ENCODE assay signal across 18 mouse cellular contexts in the genomic region with DNA sequence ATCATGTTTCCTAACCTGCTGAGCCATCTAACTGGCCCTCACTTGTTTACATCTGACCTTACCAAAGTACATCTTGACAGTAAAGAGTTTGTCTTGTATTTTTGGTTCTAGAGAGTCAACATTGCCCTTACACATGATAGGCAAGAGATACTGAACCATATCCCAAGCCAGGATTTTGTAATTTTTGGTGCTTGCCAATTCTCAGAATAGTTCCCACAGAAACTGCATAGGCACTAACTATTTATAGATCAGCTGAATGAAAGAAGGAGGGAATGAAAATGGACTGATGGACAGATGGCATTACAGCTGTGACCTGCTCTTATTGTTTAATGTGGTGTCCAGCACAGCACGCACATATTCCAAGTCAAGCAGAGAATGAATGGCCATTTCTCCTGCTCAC.
"Had no signal": no experiment of that assay in that cellular context is flagged by ENCODE, and none has a peak within 500 bp of the region (broad histone marks: within the 10 kb centered on the region; RNA-seq: fewer than 3 reads in every experiment).

No protein-coding gene starts in this region.

- H3K27me3 ChIP-seq: limb, embryonic 12.5 days; limb, embryonic 15.5 days; megakaryocyte, embryonic 14.5 days; midbrain, embryonic 13.5 days; neural tube, embryonic 13.5 days had no signal

- H3K4me3 ChIP-seq: limb, embryonic 12.5 days; limb, embryonic 15.5 days; megakaryocyte, embryonic 14.5 days; midbrain, embryonic 10.5 days; midbrain, embryonic 13.5 days; myocyte; neural tube, embryonic 13.5 days had no signal

- H3K36me3 ChIP-seq: limb, embryonic 12.5 days; limb, embryonic 15.5 days; midbrain, embryonic 10.5 days; midbrain, embryonic 13.5 days; neural tube, embryonic 13.5 days had no signal

- H3K4me2 ChIP-seq: limb, embryonic 12.5 days; limb, embryonic 15.5 days; midbrain, embryonic 13.5 days; neural tube, embryonic 13.5 days had no signal

- H3K4me1 ChIP-seq: limb, embryonic 12.5 days; limb, embryonic 15.5 days; midbrain, embryonic 10.5 days; midbrain, embryonic 13.5 days had no signal

- H3K9ac ChIP-seq: limb, embryonic 12.5 days; limb, embryonic 15.5 days; liver, embryonic 14.5 days; midbrain, embryonic 13.5 days; neural tube, embryonic 13.5 days had no signal

- H3K9me3 ChIP-seq: limb, embryonic 12.5 days; limb, embryonic 15.5 days; megakaryocyte, embryonic 14.5 days; midbrain, embryonic 10.5 days; midbrain, embryonic 13.5 days; neural tube, embryonic 13.5 days had no signal

- H3K27ac ChIP-seq: limb, embryonic 12.5 days; limb, embryonic 15.5 days; liver, embryonic 14.5 days; macrophage; midbrain, embryonic 10.5 days; midbrain, embryonic 13.5 days; neural tube, embryonic 13.5 days had no signal

- ATAC-seq: lung, postnatal 0 days; midbrain, embryonic 13.5 days; midbrain, embryonic 16.5 days had no signal

- DNase-seq: kidney, adult 11 months; kidney, adult 9 months; kidney, postnatal 14 days; left cerebral cortex, postnatal 4 days; lung, adult 18-20 months; thymus, adult 18-20 months; thymus, postnatal 36 days had no signal
